Mouse (Mus musculus) stomach, embryonic 14.5 days (tissue): ENCODE results near the gene Sf3b3. TPM values are rescaled to one million over a fixed set of nuclear protein-coding genes. Genes with fewer than 3 reads are reported as not detected.
"Not testable (repeated sequence)": the region's sequence is repeated elsewhere in the genome, so short reads cannot be mapped to it uniquely, and the experiment has no call there.

Source experiments
- ATAC-seq: fragments of 200-750 bp; cut with Nextera tagmentation; 2 replicates; pipeline ENCODE4 v1.8.0; 2017; ENCODE audit warnings: low read depth, moderate TSS enrichment; ENCODE audit not compliant: insufficient number of reproducible peaks, insufficient read depth, low FRiP score
- H3K27ac ChIP-seq: fragments of 300-500 bp; sonication (generic); 2 replicates; pipeline ENCODE4 v1.5.1; 2014; ENCODE audit warnings: mild to moderate bottlenecking, low read length, moderate library complexity, mixed read lengths
- H3K27me3 ChIP-seq: fragments of 300-500 bp; sonication (generic); 2 replicates; pipeline ENCODE4 v1.6.1; 2014; ENCODE audit warnings: low read length, control low read depth, mixed read lengths; ENCODE audit not compliant: control insufficient read depth, insufficient read depth
- H3K36me3 ChIP-seq: fragments of 300-500 bp; sonication (generic); 2 replicates; pipeline ENCODE4 v1.6.1; 2014; ENCODE audit warnings: mild to moderate bottlenecking, control low read depth, low read length, moderate library complexity, mixed read lengths; ENCODE audit not compliant: control insufficient read depth, insufficient read depth
- H3K4me1 ChIP-seq: fragments of 300-500 bp; sonication (generic); 2 replicates; pipeline ENCODE4 v1.6.1; 2014; ENCODE audit warnings: low read length, control low read depth, mixed read lengths; ENCODE audit not compliant: control insufficient read depth, insufficient read depth
- H3K4me2 ChIP-seq: fragments of 300-500 bp; sonication (generic); replicated peaks from 2 replicates; pipeline ENCODE4 v1.6.1; 2014; ENCODE audit warnings: low read depth, low read length, control low read depth
- H3K4me3 ChIP-seq: fragments of 300-500 bp; sonication (generic); 2 replicates; pipeline ENCODE4 v1.5.1; 2014; ENCODE audit warnings: low read depth, low read length, control low read depth
- H3K9ac ChIP-seq: fragments of 300-500 bp; sonication (generic); replicated peaks from 2 replicates; pipeline ENCODE4 v1.6.1; 2014; ENCODE audit warnings: low read depth, mild to moderate bottlenecking, control low read depth, low read length, moderate library complexity, mixed read lengths
- H3K9me3 ChIP-seq: fragments of 300-500 bp; sonication (generic); 2 replicates; pipeline ENCODE4 v1.6.1; 2016; ENCODE audit warnings: low read depth, low read length, control low read depth; ENCODE audit not compliant: control insufficient read depth
- WGBS: fragments of 180-500 bp; shearing (Covaris S2); extraction: QIAGEN DNeasy Blood & Tissue Kit; methylation state at CpG from one replicate; pipeline ENCODE4 v1.1.7; 2014; 5-methylcytosine and 5-hydroxymethylcytosine counted together
- polyA plus RNA-seq: library from polyadenylated mRNA; unstranded; fragments of >200 nt; fragmentation: Nextera tagmentation; extraction: Ambion mirVana; gene quantifications from 2 replicates; pipeline ENCODE4 v1.2.1, GENCODE M21; 2014

The Sf3b3 gene
- polyA plus RNA-seq, 1 experiment from 2014 or later: 148 TPM

- H3K9ac ChIP-seq, H3K27ac ChIP-seq, H3K9me3 ChIP-seq, H3K36me3 ChIP-seq, H3K4me2 ChIP-seq, ATAC-seq, H3K4me1 ChIP-seq, H3K4me3 ChIP-seq, H3K27me3 ChIP-seq: not testable (repeated sequence)
- WGBS: 70% methylated on average over 7 of the region's 7 CpGs
Measured at GRCm38 (mm10) chr8:110786501-110786900, 60.1 kb downstream of the Sf3b3 start.

- WGBS: 63% methylated on average over 2 of the region's 2 CpGs
- ATAC-seq: no peak
- H3K27ac ChIP-seq: no peak overlapping the region
- H3K9me3 ChIP-seq: no peaks in the 10 kb centered on the region
- no peaks in the 10 kb centered on the region for H3K36me3 ChIP-seq
- no peaks in the 10 kb centered on the region for H3K4me1 ChIP-seq
- H3K4me3 ChIP-seq: no peak overlapping the region
- H3K9ac ChIP-seq: no peak overlapping the region
- no peak overlapping the region for H3K4me2 ChIP-seq
- no peaks in the 10 kb centered on the region for H3K27me3 ChIP-seq
Measured at GRCm38 (mm10) chr8:110785366-110785765, 61.2 kb downstream of the Sf3b3 start.

GRCm38 (mm10) chr8:110779924-110780718 is 66.5 kb downstream of the Sf3b3 start:
- no peaks in the 10 kb centered on the region for H3K4me1 ChIP-seq
- ATAC-seq: no peak
- no peaks in the 10 kb centered on the region for H3K27me3 ChIP-seq
- no peaks in the 10 kb centered on the region for H3K36me3 ChIP-seq
- no peak overlapping the region for H3K4me3 ChIP-seq
- H3K27ac ChIP-seq: no peak overlapping the region
- H3K9ac ChIP-seq: no peak overlapping the region
- no peaks in the 10 kb centered on the region for H3K9me3 ChIP-seq
- H3K4me2 ChIP-seq: no peak overlapping the region
- 75% methylated on average over 13 of the region's 13 CpGs for WGBS

DNA sequence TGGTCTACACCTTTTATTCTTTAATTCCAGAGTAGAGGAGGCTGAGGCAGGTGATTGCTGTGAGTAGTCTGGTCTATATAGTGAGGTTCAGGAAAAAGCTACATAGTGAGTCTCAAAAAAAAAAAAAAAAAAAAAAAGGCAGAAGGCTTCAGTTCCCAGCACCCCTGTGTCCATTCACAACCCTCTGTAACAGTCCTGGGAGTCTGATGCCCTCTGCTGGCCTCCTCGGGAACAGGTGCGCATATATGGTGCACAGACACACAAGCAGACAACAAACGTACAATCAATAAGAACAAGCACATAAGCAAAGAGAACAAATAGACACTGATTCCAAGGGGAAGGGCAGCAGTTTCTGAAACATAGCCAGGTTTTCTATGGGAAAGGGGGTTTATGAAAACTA is 70.3 kb downstream of the Sf3b3 start:
- Histone ChIP-seq H3K27ac (no peak overlapping the region), H3K4me2 (no peak overlapping the region), H3K4me3 (no peak overlapping the region), H3K27me3 (no peaks in the 10 kb centered on the region), H3K9me3 (no peaks in the 10 kb centered on the region), H3K9ac (no peak overlapping the region), H3K4me1 (no peaks in the 10 kb centered on the region), H3K36me3 (no peaks in the 10 kb centered on the region)
- 86% methylated on average over 3 of the region's 3 CpGs for WGBS
- no peak for ATAC-seq

GRCm38 (mm10) chr8:110775721-110776120 is 70.9 kb downstream of the Sf3b3 start:
- H3K36me3 ChIP-seq: no peaks in the 10 kb centered on the region
- WGBS: 76% methylated on average over 3 of the region's 3 CpGs
- no peaks in the 10 kb centered on the region for H3K4me1 ChIP-seq
- no peak overlapping the region for H3K4me2 ChIP-seq
- no peak overlapping the region for H3K4me3 ChIP-seq
- no peaks in the 10 kb centered on the region for H3K9me3 ChIP-seq
- ATAC-seq: no peak
- no peak overlapping the region for H3K9ac ChIP-seq
- H3K27me3 ChIP-seq: no peaks in the 10 kb centered on the region
- H3K27ac ChIP-seq: no peak overlapping the region

- ATAC-seq: no peak
- Histone ChIP-seq H3K4me2 (no peak overlapping the region), H3K4me3 (no peak overlapping the region), H3K9me3 (no peaks in the 10 kb centered on the region), H3K36me3 (no peaks in the 10 kb centered on the region), H3K9ac (no peak overlapping the region), H3K27ac (no peak overlapping the region), H3K4me1 (no peaks in the 10 kb centered on the region), H3K27me3 (no peaks in the 10 kb centered on the region)
- WGBS: 73% methylated on average over 8 of the region's 8 CpGs
Measured at GRCm38 (mm10) chr8:110775316-110775715, 71.3 kb downstream of the Sf3b3 start.

GRCm38 (mm10) chr8:110774725-110775124 is 71.9 kb downstream of the Sf3b3 start:
- Histone ChIP-seq H3K9ac (no peak overlapping the region), H3K9me3 (no peaks in the 10 kb centered on the region), H3K4me3 (no peak overlapping the region), H3K27ac (no peak overlapping the region), H3K36me3 (no peaks in the 10 kb centered on the region), H3K4me2 (no peak overlapping the region), H3K27me3 (no peaks in the 10 kb centered on the region), H3K4me1 (no peaks in the 10 kb centered on the region)
- no peak for ATAC-seq
- 84% methylated on average over 6 of the region's 6 CpGs for WGBS

GRCm38 (mm10) chr8:110774047-110774446 is 72.5 kb downstream of the Sf3b3 start:
- H3K9me3 ChIP-seq: no peaks in the 10 kb centered on the region
- no peaks in the 10 kb centered on the region for H3K27me3 ChIP-seq
- ATAC-seq: no peak
- H3K4me2 ChIP-seq: no peak overlapping the region
- no peaks in the 10 kb centered on the region for H3K4me1 ChIP-seq
- no peak overlapping the region for H3K4me3 ChIP-seq
- 59% methylated on average over 3 of the region's 3 CpGs for WGBS
- H3K36me3 ChIP-seq: no peaks in the 10 kb centered on the region
- H3K9ac ChIP-seq: no peak overlapping the region
- H3K27ac ChIP-seq: no peak overlapping the region

GRCm38 (mm10) chr8:110772452-110772851 is 74.1 kb downstream of the Sf3b3 start:
- no peak for ATAC-seq
- Histone ChIP-seq H3K9ac (no peak overlapping the region), H3K4me3 (no peak overlapping the region), H3K4me2 (no peak overlapping the region), H3K27me3 (no peaks in the 10 kb centered on the region), H3K4me1 (no peaks in the 10 kb centered on the region), H3K27ac (no peak overlapping the region), H3K36me3 (no peaks in the 10 kb centered on the region), H3K9me3 (no peaks in the 10 kb centered on the region)
- WGBS: 47% methylated on average over 7 of the region's 7 CpGs
